Mouse (Mus musculus) intestine, postnatal 0 days (tissue): ENCODE measurements around the gene Igflr1. TPM values are rescaled to one million over a fixed set of nuclear protein-coding genes. Genes with fewer than 3 reads are reported as not detected.

ENCODE experiments used
- ATAC-seq: fragments of 200-750 bp; cut with Nextera tagmentation; 2 replicates; pipeline ENCODE4 v1.8.0; 2017; ENCODE audit warnings: mild to moderate bottlenecking, moderate TSS enrichment, moderate library complexity
- H3K27ac ChIP-seq: fragments of 300-500 bp; sonication (generic); 2 replicates; pipeline ENCODE4 v1.5.1; 2014; ENCODE audit warnings: mild to moderate bottlenecking, low read depth, low read length, moderate library complexity
- H3K27me3 ChIP-seq: fragments of 300-500 bp; sonication (generic); replicated peaks from 2 replicates; pipeline ENCODE4 v1.6.1; 2014; ENCODE audit warnings: low read length, mixed read lengths; ENCODE audit not compliant: control insufficient read depth, insufficient read depth
- H3K36me3 ChIP-seq: fragments of 300-500 bp; sonication (generic); 2 replicates; pipeline ENCODE4 v1.6.1; 2014; ENCODE audit warnings: mild to moderate bottlenecking, moderate library complexity; ENCODE audit not compliant: control insufficient read depth, insufficient read depth
- H3K4me1 ChIP-seq: fragments of 300-500 bp; sonication (generic); replicated peaks from 2 replicates; pipeline ENCODE4 v1.6.1; 2014; ENCODE audit warnings: antibody characterized with exemption, low read length, mixed read lengths; ENCODE audit not compliant: control insufficient read depth, insufficient read depth
- H3K4me2 ChIP-seq: fragments of 300-500 bp; sonication (generic); replicated peaks from 2 replicates; pipeline ENCODE4 v1.6.1; 2014; ENCODE audit warnings: low read depth, mild to moderate bottlenecking, moderate library complexity
- H3K4me3 ChIP-seq: fragments of 300-500 bp; sonication (generic); 2 replicates; pipeline ENCODE4 v1.5.1; 2014; ENCODE audit warnings: low read depth, low read length
- H3K9ac ChIP-seq: fragments of 300-500 bp; sonication (generic); 2 replicates; pipeline ENCODE4 v1.6.1; 2014; ENCODE audit warnings: mild to moderate bottlenecking, low read depth, low read length
- H3K9me3 ChIP-seq: fragments of 300-500 bp; sonication (generic); 2 replicates; pipeline ENCODE4 v1.6.1; 2016; ENCODE audit warnings: mixed run types; ENCODE audit not compliant: control insufficient read depth
- CTCF ChIP-seq: sonication (generic); IDR thresholded peaks from 2 replicates; pipeline ENCODE4 v1.5.1; 2016; ENCODE audit warnings: low read depth, mild to moderate bottlenecking, control low read depth, antibody characterized with exemption, moderate library complexity
- WGBS: fragments of 180-500 bp; shearing (Covaris S2); extraction: QIAGEN DNeasy Blood & Tissue Kit; methylation state at CpG from one replicate; pipeline ENCODE4 v1.1.7; 2014; 5-methylcytosine and 5-hydroxymethylcytosine counted together
- polyA plus RNA-seq: library from polyadenylated mRNA; unstranded; fragments of >200 nt; fragmentation: Nextera tagmentation; extraction: Ambion mirVana; gene quantifications from 2 replicates; pipeline ENCODE4 v1.2.1, GENCODE M21; 2015

The Igflr1 gene
- polyA plus RNA-seq, result 0.73 and 1.2 TPM in 2 replicates

- Histone ChIP-seq H3K27me3 (no peaks in the 10 kb centered on the region), H3K27ac (no peak within 1 kb of the TSS), H3K9me3 (no peaks in the 10 kb centered on the region), H3K4me3 (no peak within 1 kb of the TSS), H3K36me3 (peaks cover 47% of the 10 kb centered on the region), H3K4me2 (no peak within 1 kb of the TSS), H3K9ac (no peak within 1 kb of the TSS), H3K4me1 (no peaks in the 10 kb centered on the region)
- TF ChIP-seq CTCF, result no peak
- WGBS, result 94% methylated on average over 12 of the region's 12 CpGs
- ATAC-seq, result no peak
Measured at GRCm38 (mm10) chr7:30564970-30565571, at the start of gene Igflr1. Gene Igflr1, plus strand, starts transcription at chr7:30565427.

- H3K9me3 ChIP-seq, result no peaks in the 10 kb centered on the region
- H3K4me3 ChIP-seq, result no peak overlapping the region
- peaks cover 5% of the 10 kb centered on the region; the same call in 1 of the 2 replicates for H3K36me3 ChIP-seq
- TF ChIP-seq CTCF, result no peak
- no peaks in the 10 kb centered on the region for H3K27me3 ChIP-seq
- ATAC-seq, result no peak
- H3K9ac ChIP-seq, result no peak overlapping the region
- no peaks in the 10 kb centered on the region for H3K4me1 ChIP-seq
- H3K27ac ChIP-seq, result no peak overlapping the region
- WGBS, result 33% methylated on average over 8 of the region's 8 CpGs
- no peak overlapping the region for H3K4me2 ChIP-seq
Measured at GRCm38 (mm10) chr7:30518325-30518724, 46.9 kb upstream of the Igflr1 start.

GRCm38 (mm10) chr7:30520396-30520795, 44.8 kb upstream of the Igflr1 start:
- Histone ChIP-seq H3K27ac (no peak overlapping the region), H3K27me3 (no peaks in the 10 kb centered on the region), H3K36me3 (peaks cover 16% of the 10 kb centered on the region; the same call in 1 of the 2 replicates), H3K9me3 (no peaks in the 10 kb centered on the region), H3K9ac (no peak overlapping the region), H3K4me1 (no peaks in the 10 kb centered on the region), H3K4me2 (no peak overlapping the region), H3K4me3 (no peak overlapping the region)
- whole genome bisulfite sequencing, result 74% methylated on average over 4 of the region's 4 CpGs
- TF ChIP-seq CTCF, result no peak
- no peak for ATAC-seq

- TF ChIP-seq CTCF, result no peak
- ATAC-seq, result no peak
- H3K9me3 ChIP-seq, result no peaks in the 10 kb centered on the region
- no peaks in the 10 kb centered on the region for H3K27me3 ChIP-seq
- 83% methylated on average over 5 of the region's 5 CpGs for WGBS
- H3K36me3 ChIP-seq, result peaks cover 16% of the 10 kb centered on the region; the same call in 1 of the 2 replicates
- no peak overlapping the region for H3K27ac ChIP-seq
- no peaks in the 10 kb centered on the region for H3K4me1 ChIP-seq
- no peak overlapping the region for H3K4me2 ChIP-seq
- H3K4me3 ChIP-seq, result no peak overlapping the region
- no peak overlapping the region for H3K9ac ChIP-seq
Measured at GRCm38 (mm10) chr7:30520856-30521255, 44.4 kb upstream of the Igflr1 start.

- Histone ChIP-seq H3K4me1 (no peaks in the 10 kb centered on the region), H3K9me3 (no peaks in the 10 kb centered on the region), H3K27me3 (no peaks in the 10 kb centered on the region), H3K36me3 (peaks cover 16% of the 10 kb centered on the region; the same call in 1 of the 2 replicates), H3K27ac (no peak overlapping the region), H3K9ac (no peak overlapping the region), H3K4me3 (no peak overlapping the region), H3K4me2 (no peak overlapping the region)
- ATAC-seq, result no peak
- no peak for TF ChIP-seq CTCF
- WGBS, result 91% methylated on average over 10 of the region's 10 CpGs
Measured at GRCm38 (mm10) chr7:30522871-30523270, 42.4 kb upstream of the Igflr1 start.

GRCm38 (mm10) chr7:30524487-30524886, 40.7 kb upstream of the Igflr1 start:
- Histone ChIP-seq H3K4me3 (no peak overlapping the region), H3K36me3 (peaks cover 31% of the 10 kb centered on the region), H3K27me3 (no peaks in the 10 kb centered on the region), H3K4me1 (no peaks in the 10 kb centered on the region), H3K9me3 (no peaks in the 10 kb centered on the region), H3K27ac (no peak overlapping the region), H3K4me2 (no peak overlapping the region), H3K9ac (no peak overlapping the region)
- no peak for ATAC-seq
- WGBS, result 90% methylated on average over 6 of the region's 6 CpGs
- no peak for TF ChIP-seq CTCF
